Mouse (Mus musculus): ENCODE data around the gene Hoxd10.

The Hoxd10 gene

DNA sequence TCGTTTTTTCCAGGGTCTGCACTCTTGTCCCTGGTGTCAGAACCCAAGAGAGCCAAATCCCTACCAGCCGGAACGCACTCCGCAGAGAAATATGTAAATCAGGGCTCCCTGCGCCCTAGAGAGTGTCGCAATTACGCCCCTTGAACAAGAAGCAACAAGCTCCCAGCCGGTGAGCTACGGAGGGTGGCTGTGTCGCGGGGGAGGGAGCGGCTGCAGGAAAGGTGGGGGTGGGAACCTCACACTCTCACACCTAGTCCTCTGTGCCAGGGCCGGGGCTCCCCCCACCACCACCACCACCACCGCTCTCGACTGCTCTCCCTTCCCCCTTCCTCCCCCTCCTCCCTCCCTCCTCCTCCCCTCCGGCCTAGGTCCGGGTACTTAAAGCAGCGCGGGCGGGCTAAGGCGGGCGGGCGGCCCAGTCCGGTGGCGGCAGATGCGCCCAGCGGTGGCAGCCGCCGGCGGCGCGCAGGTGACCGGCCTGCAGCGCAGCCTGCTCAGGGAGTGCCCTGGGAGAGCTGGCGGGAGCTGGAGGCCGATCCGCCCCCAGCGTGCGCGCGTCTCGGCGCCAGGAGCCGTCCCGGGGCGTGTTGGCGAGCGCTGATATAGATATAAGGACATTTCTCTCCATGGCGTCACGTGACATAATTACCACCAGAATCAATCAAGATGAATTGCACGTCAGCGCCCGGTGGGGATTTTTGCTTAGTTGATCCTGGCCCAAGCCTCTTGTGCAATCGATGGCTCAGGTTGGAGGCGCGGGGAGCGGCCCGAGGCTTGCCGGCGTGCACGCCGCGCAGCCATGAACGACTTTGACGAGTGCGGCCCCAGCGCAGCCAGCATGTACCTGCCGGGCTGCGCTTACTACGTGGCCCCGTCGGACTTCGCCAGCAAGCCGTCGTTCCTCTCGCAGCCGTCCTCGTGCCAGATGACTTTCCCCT, 9.9 kb upstream of the Hoxd10 start:
- no peak for DNase-seq

DNA sequence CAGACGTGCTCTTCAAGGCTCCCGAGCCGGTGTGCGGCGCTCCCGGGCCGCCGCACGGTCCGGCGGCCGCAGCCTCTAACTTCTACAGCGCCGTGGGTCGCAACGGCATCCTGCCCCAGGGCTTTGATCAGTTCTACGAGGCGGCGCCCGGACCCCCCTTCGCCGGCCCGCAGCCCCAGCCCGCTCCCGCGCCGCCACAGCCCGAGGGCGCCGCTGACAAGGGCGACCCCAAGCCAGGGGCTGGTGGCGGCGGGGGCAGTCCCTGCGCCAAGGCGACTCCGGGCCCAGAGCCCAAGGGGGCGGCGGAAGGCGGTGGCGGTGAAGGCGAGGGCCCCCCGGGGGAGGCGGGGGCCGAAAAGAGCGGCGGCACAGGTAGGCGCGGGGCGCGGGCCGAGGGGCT, 8.9 kb upstream of the Hoxd10 start:
- DNase-seq = no peak

DNA sequence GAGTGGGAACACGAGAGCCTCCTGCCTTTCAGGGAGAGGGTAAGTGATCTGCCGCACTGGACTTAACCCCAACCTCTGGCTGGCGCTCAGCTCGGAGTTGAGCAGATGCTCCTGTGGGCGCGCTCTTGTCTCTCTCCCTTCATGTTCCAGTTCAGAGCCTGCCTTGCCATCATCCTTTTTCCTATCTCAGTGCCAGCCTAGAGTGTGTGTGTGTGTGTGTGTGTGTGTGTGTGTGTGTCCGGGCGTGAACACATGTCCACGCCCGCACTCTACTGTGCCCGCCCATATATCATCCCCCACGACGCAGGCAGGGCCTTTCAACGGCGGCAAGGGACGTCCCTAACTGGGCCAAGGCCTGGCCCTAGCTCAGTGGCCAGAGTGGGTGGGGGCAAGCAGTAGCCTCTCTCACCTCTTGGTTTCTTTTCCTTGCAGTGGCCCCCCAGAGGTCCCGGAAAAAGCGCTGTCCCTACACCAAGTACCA, 8.2 kb upstream of the Hoxd10 start:
- no peak for DNase-seq

DNA sequence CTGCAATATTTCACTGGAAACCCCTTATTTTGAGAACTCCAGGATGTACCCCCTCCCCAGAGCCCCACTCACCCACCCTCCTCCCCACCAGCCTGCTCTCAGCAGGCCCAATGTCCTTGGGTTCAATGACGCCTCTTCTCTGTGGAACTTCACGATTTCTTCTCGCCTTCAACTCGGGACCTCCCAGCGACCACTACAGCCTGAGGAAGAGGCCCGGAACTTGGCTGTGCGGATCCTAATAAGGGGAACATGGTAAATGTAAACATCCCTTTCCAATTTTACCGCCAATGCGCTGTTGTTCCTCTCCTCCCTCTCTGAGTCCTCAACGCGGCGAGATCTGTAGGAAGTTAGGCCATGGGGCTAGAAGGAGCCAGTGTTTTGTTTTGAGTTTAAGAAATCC, 7.6 kb upstream of the Hoxd10 start:
- DNase-seq = no peak

DNA sequence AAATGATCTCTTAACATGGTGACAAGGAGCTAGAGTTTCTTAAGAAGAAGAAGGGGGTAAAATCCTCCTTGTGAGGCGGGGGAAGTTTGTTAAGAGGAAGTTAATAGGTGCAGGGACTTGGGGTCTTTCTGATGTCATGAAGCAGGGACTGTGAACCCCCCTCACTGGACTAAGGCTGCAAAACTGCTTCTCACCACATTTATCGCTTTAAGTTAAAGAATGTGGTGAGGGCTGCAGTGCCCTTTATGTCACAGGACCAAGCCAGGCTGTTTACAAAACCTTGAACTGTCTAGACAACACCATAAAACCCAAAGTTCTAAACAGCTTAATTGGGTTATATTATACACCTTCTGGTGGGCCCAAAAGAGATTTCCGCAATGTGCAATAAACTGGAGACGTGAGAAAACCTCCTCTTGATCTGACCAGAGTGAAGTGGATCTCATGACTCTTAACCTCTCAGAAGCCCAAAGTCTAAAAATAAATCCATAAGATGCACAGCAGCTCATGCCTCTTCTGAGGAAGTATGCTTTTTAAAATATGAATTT, 6.6 kb upstream of the Hoxd10 start:
- DNase-seq = no peak

DNA sequence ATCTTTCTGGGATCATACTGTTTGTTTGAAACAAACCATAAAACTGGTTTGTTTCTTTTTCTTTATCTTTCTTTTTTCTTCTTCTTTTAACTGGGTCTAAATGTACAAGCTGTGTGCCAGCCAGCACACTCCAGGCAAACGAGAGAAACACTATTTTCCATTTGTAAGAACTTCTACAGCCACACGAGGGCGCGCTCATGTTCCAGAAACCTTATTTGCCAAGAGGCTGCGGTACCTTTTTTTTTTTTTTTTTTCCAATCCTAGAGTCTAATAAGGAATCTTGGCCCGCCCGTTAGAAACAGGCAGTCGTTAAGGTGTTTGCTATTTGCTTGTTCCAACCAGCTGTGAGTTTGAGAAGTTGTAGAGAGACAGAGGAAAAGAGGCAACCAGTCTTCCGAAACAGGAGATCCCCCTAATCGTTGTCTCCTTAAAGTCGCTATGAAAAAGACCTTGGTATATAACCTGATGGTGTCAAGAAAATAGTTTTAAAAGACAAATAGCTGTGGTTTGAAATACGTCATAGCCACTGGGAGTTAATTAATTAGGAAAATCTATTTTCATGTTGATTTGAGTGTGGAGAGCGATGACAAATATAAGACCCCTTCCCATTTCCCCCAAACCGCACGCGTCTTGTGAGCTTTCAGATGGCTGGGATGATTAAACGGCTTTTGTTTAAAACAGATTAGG, 5.3 kb upstream of the Hoxd10 start:
- peak; percentile 81 for DNase-seq

DNA sequence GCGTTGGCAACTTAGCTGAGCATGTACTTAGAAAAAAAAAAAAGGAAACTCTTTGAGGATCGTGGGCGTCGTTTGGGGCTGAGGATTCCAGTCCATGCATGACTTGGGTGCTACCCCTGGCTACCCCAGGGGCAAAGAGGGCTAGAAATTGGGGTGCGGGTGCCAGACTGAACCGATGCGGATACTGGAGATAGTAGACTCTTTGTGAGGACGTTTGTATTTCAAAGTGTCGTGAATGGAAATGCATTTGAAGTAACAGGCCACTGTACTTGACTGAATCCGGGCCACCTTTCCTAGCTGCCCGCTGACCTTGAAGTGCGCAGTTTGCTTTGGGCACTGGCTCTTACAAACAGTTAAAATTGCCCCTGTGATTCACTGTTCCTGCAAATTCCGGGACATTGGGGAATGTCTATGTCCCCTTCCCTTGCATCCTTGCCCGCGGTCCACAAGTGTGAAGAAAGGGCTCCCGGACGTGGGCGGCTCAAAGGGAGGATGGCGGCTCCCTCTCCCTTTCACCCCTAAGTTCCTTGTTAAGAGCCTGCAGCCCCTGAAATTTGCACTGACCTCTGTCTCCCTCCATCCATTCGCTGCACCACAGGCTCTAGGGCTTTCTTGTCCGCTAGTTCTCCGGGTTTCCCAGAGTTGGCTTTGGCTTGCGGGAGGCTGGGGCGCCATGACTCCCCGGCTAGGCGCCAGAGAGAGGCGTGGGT, 4.6 kb upstream of the Hoxd10 start:
- DNase-seq = no peak

DNA sequence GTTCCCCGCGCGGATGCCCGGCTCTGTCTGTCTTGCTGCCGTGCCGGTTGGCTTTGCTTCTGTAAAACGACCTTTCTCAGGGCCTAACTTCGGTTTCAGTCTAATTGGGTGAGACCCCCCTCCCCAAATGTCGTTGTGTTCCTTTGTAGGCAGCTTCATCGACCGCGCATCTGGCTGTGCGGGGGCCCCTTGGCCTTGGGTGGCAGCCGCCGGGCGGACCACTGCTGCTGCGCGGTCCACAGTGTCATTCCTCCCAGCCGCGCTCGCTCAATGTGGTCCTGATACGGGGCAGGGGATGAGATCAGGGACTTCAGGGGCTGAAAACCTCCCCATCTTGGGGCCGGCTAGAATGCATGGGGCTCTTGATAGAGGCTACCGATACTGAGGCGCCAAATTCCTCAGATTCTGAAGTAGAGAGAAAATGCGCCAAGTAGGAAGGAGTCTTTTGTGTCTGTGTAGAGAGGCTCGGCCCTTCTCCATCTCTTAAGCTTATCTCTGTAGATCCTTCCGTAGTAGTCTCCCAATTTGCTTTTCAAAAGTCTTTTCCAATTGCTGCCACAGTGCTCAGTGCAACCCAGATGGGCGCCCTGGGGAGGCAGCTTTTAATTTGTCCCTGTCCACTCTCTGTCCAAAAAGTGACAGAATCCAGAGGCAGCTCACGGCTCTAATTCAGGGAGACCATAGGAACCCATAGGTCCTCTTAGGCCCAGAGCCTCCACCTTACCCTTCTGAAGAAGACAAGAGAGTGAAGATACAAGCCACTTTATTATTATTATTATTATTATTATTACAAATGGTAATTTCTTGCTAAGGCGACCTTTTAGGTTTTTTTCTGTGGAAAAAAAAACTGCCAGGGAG, 3.8 kb upstream of the Hoxd10 start:
- DNase-seq = no peak

DNA sequence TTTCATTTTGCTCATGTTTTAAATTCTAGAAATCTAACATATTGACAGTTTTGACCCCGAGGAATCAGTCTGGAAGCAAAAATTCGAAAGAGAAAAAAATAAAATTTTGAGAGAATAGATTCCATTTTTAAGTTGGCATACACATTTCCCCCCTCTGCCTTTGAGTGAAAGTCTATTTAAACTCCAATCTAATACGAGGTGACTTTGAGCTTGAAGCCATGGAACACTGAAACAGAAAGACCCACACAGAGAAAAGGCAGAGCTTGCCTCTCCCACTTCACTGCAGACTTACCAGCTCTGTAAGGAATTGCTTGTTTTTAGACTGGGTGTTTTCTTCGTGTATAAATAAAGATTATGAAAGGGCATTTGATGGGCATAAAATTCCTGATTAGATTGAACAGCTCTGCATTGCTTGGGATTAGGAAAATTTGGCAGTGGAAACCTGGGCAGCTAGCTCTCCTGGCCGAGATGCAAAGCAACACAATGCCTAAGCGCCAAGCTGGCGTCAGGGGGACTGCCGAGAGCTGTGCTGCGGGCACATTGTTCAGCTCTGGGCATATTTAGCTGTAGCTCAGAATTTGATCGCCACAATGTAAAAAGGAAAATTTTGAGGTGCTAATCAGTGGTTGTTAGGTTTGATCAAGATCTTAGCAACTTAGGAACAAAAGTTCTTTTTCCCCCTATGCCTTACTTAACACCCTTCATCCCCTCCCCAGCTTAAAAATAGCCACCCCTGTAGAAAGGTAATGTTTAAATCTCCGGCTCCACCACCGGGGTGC, 2.7 kb upstream of the Hoxd10 start:
- no peak for DNase-seq

DNA sequence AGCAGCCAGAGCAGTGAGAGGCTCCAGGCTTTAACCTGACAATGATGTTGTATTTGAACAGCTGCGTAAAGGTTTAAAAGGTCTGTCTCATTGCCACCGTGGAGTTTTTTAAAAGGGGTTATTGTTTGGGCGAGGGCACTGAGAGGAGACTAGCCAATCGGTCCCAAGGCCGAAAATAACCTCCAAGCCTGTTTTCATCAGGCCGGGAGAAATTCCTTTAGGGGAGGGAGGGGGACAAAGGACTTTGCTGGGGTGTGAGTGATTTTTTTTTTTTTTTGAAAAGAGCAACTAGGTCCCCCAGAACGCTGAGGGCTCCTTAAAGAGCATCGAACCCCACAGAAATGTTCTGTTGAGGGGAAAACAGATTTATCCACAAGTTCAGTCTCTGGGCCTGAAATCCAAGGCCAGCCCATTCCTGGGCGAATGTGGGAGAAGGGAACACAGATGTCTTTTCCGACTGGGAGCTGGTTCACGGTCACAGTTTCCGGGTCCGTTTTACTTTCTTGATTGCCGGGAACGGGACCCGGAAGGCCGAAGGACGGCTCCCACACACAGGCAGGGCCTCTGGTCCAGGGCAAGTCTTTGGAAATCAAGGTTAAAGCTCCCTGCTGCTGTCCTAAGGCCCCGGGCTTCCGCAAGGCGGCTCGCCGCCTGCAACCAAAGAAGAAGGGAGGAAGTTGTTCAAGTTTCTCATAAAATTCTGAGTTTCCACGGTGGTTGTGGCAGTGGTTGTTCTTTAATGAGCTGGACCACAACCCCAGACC, 2.0 kb upstream of the Hoxd10 start:
- DNase-seq = no peak

DNA sequence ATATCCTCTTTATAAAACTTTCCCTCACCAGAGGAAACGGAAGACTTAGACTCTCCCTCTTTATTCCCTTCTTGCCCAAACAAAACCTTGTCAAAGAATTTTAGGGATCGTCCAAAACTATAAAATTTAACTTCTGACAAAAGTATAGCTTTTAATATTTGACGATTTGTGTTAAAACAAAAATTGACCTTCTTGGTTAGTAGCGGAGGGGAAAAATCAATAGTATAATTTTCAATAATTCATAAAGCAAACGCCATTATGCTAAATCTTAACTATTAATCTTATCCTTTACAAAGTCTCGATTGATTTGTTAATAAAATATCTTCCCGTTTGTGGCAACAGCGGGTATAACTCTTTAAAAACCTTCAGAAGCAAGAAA, 1.4 kb upstream of the Hoxd10 start:
- no peak for DNase-seq

DNA sequence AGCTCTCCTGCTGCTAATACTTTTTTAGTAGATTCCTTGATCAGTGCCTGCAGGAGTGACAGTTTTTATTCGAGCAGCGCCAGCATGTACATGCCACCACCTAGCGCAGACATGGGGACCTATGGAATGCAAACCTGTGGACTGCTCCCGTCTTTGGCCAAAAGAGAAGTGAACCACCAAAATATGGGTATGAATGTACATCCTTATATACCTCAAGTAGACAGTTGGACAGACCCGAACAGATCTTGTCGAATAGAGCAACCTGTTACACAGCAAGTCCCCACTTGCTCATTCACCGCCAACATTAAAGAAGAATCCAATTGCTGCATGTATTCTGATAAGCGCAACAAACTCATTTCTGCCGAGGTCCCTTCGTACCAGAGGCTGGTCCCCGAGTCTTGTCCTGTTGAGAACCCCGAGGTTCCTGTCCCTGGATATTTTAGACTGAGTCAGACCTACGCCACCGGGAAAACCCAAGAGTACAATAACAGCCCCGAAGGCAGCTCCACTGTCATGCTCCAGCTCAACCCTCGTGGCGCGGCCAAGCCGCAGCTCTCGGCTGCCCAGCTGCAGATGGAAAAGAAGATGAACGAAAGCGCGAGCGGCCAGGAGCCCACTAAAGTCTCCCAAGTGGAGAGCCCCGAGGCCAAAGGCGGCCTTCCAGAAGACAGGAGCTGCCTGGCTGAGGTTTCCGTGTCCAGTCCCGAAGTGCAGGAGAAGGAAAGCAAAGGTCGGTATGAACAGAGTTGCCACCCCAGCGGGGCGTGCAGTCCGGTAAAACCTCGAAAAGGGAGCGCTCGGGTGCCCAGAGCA, 477 bp downstream of the Hoxd10 start:
- DNase-seq = no peak

DNA sequence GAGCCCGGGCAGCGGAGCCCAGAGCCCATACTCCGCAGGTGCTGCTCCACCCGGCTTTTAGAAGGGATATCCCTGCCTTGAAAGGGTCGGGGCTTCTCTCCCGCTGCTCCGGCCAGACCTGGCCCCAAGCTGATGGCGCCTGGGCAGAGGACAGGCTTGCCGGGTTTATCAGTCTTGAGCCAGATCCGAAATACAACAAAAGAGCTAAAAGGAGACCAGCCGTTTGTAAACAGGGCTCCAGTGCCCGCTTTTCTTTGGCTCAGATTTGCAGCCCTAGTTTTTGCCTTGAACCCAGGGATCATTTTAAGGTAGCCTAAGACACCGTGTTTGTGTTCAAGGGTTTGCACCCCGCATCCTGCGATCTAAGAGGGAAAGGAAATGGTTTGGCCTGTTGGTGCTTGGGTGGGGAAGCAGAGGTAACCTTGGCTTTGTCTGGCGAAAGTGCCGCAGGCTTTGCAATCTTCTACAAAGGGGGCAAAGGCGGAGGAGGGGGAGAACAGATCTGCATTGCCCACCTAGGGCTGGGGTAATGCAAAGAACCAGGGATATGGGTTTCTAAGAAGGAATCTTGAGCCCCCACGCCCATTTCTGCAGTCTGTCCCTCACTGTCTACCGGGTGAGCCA, 1.2 kb downstream of the Hoxd10 start:
- DNase-seq = no peak

DNA sequence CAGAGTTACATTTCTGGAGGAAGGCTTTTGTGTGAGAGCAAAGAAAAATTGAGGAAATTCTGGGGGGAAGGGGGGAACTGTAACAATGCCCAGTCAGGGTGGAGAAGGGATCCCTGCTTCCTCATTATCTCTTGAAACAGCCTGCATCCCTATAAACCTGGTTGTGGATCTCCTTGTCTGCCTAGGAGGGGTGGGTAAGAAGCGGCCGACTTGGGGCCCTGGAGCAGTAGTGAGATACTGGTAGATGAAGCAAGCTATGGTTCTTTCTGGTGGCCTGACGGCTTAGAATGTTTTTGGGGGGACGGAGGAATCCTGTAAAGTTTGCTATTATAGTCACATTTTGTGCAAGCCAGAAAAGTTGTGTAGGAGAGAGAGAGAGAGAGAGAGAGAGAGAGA, 1.7 kb downstream of the Hoxd10 start:
- no peak for DNase-seq

DNA sequence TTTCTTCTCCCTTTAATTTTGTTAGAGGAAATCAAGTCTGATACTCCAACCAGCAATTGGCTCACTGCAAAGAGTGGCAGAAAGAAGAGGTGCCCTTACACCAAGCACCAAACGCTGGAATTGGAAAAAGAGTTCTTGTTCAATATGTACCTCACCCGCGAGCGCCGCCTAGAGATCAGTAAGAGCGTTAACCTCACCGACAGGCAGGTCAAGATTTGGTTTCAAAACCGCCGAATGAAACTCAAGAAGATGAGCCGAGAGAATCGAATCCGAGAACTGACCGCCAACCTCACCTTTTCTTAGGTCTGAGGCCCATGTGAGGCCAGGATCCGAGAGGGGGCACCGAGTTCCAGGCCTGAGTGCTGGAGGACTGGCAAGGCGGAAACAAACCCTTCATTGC, 2.3 kb downstream of the Hoxd10 start:
- DNase-seq = no peak

DNA sequence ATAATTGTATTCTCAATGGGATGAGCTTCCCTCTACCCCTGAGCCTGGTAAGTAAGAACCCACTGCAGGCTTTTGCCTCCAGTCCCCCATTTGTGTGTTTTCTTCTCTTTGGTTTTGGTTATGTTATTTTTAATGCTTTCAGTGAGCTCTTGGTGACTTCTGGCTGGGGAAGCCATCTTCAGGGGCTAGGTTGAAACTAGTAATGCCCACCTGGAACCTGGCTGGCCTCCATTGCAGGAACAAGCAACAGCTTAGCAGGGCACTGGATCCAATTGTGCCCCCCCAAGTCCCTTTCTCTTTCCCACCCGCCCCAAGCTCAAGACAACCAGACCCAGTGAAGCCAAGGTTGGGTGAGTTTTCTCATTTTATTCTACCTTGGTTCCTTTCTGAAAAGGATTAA, 3.7 kb downstream of the Hoxd10 start:
- no peak for DNase-seq

DNA sequence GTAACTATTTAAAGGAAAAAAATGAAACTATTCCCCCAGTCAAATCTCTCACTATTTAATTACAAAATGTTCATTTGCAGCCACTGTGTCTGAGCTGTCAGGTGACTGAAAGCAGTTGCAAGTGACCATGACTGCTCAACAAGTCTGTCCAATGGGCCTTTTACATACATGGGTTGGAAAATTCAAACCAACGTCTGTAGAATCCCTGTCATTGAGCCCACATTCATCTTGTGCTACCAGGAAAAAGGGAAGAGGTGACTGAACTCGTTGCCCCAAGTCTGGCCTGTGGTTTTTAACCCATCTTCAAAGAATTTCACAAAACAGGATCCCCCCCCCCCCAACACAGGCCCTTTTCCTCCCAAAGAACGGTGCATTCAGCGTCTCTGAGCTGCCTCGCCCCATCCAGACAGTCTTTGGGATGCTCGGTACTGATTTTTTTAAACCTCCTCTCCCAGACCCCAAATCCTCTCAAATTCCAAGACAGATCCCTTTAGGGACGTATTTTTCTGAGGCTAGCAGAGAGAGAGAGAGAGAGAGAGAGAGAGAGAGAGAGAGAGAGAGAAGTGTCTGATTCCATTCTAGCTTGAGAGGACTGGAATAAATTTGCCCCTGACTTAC, 4.2 kb downstream of the Hoxd10 start:
- DNase-seq = no peak

DNA sequence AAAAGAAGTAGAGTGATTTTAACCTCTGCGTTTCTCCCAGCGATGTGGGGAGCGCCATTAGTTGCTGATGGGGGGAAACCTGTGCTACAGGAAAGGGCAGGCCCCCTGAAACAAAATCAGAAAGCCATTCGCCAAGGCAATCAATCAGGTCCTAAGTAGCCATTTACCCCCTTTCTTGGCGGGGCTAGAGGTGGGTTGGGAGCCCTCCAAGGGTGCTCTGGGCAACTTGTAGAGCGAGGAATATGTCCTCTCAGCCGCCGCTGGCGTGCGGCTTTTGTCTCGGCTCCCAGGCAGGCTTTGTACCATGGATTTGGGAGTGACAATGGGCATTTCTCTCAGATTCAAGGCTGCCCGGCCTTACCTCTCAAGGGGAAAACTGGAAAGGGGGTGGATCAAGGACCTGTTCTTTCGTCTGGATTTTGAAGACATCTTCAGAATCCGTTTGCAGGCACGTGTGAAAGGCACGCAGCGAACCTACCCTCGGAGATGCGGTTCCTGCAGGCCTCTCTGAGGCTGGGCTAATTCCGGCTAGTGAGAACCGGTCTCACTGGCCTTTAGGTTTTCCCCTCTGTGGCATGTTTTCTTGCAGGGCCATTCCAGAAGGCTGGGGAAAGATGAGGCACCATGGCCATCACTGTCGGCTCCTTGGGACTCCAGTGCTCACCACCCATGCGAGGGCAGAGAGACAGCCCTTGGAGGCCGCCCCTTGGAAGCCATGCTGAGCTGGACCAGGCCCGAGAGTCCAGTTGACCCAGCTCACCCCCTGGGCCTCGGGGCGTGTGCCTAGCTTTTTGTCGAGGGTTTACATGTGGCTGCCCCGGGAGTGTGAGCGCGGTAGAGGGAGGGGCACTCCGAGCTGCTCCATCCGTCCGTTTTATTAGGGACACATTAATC, 5.0 kb downstream of the Hoxd10 start:
- no peak for DNase-seq

Data from lung, postnatal 36 days (tissue).